Mouse (Mus musculus) bone marrow, adult 2 months (tissue): ENCODE results near the gene Doc2b.

Source experiments
- CTCF ChIP-seq: fragments of 200-500 bp; IDR thresholded peaks from 2 replicates; pipeline ENCODE4 v1.5.1; 2011; ENCODE audit warnings: low read length, control low read depth; ENCODE audit not compliant: control insufficient read depth, insufficient read depth
- POLR2A ChIP-seq: fragments of 200-500 bp; IDR thresholded peaks from 2 replicates; pipeline ENCODE4 v1.6.1; 2011; ENCODE audit warnings: low read depth, mild to moderate bottlenecking, control low read depth, low read length, borderline replicate concordance; ENCODE audit not compliant: control insufficient read depth

DNA sequence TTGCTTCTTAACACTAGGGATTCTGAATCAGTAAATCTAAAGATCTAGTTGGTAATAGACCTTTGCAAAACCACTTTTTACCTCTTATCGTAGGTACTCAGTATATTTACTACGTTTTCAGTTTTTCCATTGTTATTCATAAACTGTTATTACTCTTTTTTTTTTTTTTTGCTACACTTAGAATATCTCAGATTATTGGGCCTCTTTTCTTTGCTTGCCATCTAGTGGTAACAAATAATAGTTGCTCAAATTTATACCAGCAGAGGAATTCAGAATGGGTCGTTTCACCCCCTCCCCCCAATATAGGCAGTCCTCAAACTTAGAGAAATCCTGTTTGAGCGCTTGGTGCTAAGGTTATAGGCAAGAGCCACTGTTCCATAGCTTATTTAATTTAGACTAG lies 44.8 kb downstream of the Doc2b start:
- TF ChIP-seq CTCF (no peak), POLR2A (no peak)
